Mouse (Mus musculus) neural tube, embryonic 12.5 days (tissue): ENCODE results near the gene Tmcc1. TPM values are rescaled to one million over a fixed set of nuclear protein-coding genes. Genes with fewer than 3 reads are reported as not detected.

ENCODE experiments used
- ATAC-seq: fragments of 200-750 bp; cut with Nextera tagmentation; 2 replicates; pipeline ENCODE4 v1.8.0; 2017; ENCODE audit warnings: low read depth, mild to moderate bottlenecking, moderate TSS enrichment, moderate library complexity; ENCODE audit not compliant: low FRiP score
- H3K27ac ChIP-seq: fragments of 300-500 bp; sonication (generic); 2 replicates; pipeline ENCODE4 v1.5.1; 2016
- H3K27me3 ChIP-seq: fragments of 300-500 bp; sonication (generic); replicated peaks from 2 replicates; pipeline ENCODE4 v1.6.1; 2016; ENCODE audit warnings: mild to moderate bottlenecking
- H3K36me3 ChIP-seq: fragments of 300-500 bp; sonication (generic); 2 replicates; pipeline ENCODE4 v1.6.1; 2016; ENCODE audit warnings: mild to moderate bottlenecking
- H3K4me1 ChIP-seq: fragments of 300-500 bp; sonication (generic); 2 replicates; pipeline ENCODE4 v1.6.1; 2016
- H3K4me2 ChIP-seq: fragments of 300-500 bp; sonication (generic); replicated peaks from 2 replicates; pipeline ENCODE4 v1.6.1; 2016; ENCODE audit warnings: mild to moderate bottlenecking
- H3K4me3 ChIP-seq: fragments of 300-500 bp; sonication (generic); 2 replicates; pipeline ENCODE4 v1.5.1; 2016
- H3K9ac ChIP-seq: fragments of 300-500 bp; sonication (generic); 2 replicates; pipeline ENCODE4 v1.6.1; 2016; ENCODE audit warnings: mild to moderate bottlenecking
- H3K9me3 ChIP-seq: fragments of 300-500 bp; sonication (generic); 2 replicates; pipeline ENCODE4 v1.6.1; 2016; ENCODE audit warnings: mild to moderate bottlenecking
- WGBS: fragments of 180-500 bp; shearing (Covaris S2); methylation state at CpG from one replicate; pipeline ENCODE4 v1.1.7; 2016; 5-methylcytosine and 5-hydroxymethylcytosine counted together
- polyA plus RNA-seq: library from polyadenylated mRNA; unstranded; fragments of >200 nt; fragmentation: Nextera tagmentation; extraction: Ambion mirVana; gene quantifications from 2 replicates; pipeline ENCODE4 v1.2.1, GENCODE M21; 2016

Gene Tmcc1
- polyA plus RNA-seq, 1 experiment from 2014 or later: 27.1 TPM

DNA sequence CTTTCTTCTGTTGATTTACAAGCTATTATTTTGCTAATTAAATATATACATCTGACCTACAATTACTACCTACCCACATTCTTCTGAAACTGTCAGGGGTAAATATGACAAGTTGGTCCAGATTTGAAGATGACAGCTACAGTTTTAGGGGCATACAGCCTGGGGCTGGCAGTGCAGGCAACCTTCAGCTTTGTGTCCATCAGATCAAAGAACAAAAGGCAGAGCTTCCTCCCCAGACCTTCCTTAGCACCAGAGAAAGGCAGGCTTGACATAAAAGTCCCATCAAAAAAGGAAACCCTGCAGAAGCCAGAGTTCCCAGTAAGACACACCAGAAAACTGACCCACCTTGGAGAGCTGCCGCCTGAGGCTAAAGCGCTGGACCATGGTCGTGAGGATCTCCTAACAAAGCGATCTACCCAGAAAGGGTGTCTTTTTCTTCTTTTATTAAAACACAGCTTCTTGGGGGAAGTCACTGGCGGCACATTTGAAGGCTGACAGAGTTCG lies 86.3 kb downstream of the Tmcc1 start:
- H3K27ac ChIP-seq: peak overlapping the region; percentile 1; the same call in 1 of the 2 replicates
- no peaks in the 10 kb centered on the region for H3K27me3 ChIP-seq
- no peaks in the 10 kb centered on the region for H3K36me3 ChIP-seq
- peak overlapping the region; percentile 69 for H3K9ac ChIP-seq
- peak overlapping the region; percentile 80 for H3K4me2 ChIP-seq
- peaks cover 21% of the 10 kb centered on the region for H3K4me1 ChIP-seq
- 1% methylated on average over 6 of the region's 6 CpGs for WGBS
- no peaks in the 10 kb centered on the region for H3K9me3 ChIP-seq
- ATAC-seq: peak; percentile 39
- peak overlapping the region; percentile 62 for H3K4me3 ChIP-seq

GRCm38 (mm10) chr6:116097579-116097978 lies 95.7 kb downstream of the Tmcc1 start:
- ATAC-seq: no peak
- Histone ChIP-seq H3K4me1 (no peaks in the 10 kb centered on the region), H3K4me3 (no peak overlapping the region), H3K27ac (no peak overlapping the region), H3K4me2 (no peak overlapping the region), H3K36me3 (no peaks in the 10 kb centered on the region; the same call in 1 of the 2 replicates), H3K9ac (no peak overlapping the region), H3K9me3 (no peaks in the 10 kb centered on the region), H3K27me3 (no peaks in the 10 kb centered on the region)
- WGBS: 88% methylated on average over 2 of the region's 2 CpGs

- Histone ChIP-seq H3K36me3 (no peaks in the 10 kb centered on the region), H3K4me1 (no peaks in the 10 kb centered on the region), H3K27ac (no peak overlapping the region), H3K9me3 (no peaks in the 10 kb centered on the region), H3K4me3 (no peak overlapping the region), H3K4me2 (no peak overlapping the region), H3K27me3 (no peaks in the 10 kb centered on the region), H3K9ac (no peak overlapping the region)
- ATAC-seq: no peak
Observed at GRCm38 (mm10) chr6:116089402-116089801, 103.9 kb downstream of the Tmcc1 start.

DNA sequence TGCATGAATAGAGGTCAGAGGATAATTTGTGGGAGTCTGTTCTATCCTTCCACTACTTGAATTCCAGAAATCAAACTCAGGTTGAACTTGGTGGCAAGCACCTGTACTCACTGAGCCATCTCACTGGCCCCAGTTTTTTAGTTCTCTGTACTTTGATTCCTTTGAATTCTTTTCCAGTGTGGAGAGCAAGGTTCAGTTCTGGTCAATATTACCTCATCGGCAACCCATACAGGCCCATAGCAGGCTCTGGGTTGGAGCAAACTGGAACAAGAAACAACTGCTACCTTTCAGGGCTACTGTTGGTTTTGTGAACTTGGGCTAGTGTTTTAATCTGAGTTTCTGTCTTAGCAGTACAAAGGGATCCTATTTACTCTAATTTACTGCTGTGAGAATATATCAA lies 107.2 kb downstream of the Tmcc1 start:
- no peak for ATAC-seq
- H3K36me3 ChIP-seq: no peaks in the 10 kb centered on the region
- no peak overlapping the region for H3K4me3 ChIP-seq
- no peaks in the 10 kb centered on the region for H3K4me1 ChIP-seq
- H3K27ac ChIP-seq: no peak overlapping the region
- H3K27me3 ChIP-seq: no peaks in the 10 kb centered on the region
- H3K9me3 ChIP-seq: no peaks in the 10 kb centered on the region
- H3K9ac ChIP-seq: no peak overlapping the region
- WGBS: 91% methylated on average over 1 of the region's 1 CpGs
- H3K4me2 ChIP-seq: no peak overlapping the region

DNA sequence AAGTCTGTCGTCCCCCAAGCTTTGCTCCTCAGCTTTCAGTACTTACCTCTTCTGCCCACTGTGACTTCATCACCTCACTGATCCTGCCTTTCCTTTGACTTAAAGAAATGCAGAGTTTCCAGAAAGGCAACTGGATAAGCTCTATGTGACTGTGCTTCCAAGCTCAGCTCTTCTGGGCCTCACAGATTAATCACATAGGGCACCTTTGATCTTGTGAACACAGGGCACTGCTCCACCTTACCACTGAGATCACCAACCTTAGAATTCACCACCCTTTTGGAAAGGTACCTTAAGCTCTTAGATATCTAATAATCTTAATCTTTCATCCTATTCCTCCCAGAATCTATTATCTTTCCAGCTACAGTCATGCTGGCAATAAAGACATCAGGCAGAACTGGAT lies 111.0 kb downstream of the Tmcc1 start:
- Histone ChIP-seq H3K9me3 (no peaks in the 10 kb centered on the region), H3K4me2 (no peak overlapping the region), H3K36me3 (no peaks in the 10 kb centered on the region), H3K9ac (no peak overlapping the region), H3K4me3 (no peak overlapping the region), H3K27ac (no peak overlapping the region), H3K27me3 (no peaks in the 10 kb centered on the region), H3K4me1 (no peaks in the 10 kb centered on the region)
- no peak for ATAC-seq
- 65% methylated on average over 1 of the region's 1 CpGs for WGBS

DNA sequence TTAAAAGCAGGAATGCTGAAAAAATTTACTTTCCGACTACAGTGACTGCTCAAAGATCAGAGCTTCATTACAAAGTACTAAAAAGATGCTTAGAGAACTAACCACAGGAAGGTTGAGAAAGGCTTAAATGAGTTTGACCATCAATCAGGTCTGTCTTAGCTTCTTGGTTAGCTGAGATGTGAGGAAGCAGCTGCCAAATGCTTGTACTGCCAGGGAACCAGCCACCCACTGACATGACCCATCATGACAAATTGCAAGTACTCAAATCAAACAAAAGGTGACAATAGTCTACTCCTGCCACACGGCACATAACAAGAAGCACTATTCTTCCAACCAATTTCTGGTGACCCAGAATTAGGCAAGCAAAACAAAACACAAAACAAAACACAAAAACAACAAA lies 111.9 kb downstream of the Tmcc1 start:
- H3K36me3 ChIP-seq: no peaks in the 10 kb centered on the region
- no peaks in the 10 kb centered on the region for H3K27me3 ChIP-seq
- no peak overlapping the region for H3K27ac ChIP-seq
- no peaks in the 10 kb centered on the region for H3K4me1 ChIP-seq
- WGBS: 35% methylated on average over 2 of the region's 2 CpGs
- H3K4me2 ChIP-seq: no peak overlapping the region
- no peak overlapping the region for H3K4me3 ChIP-seq
- H3K9me3 ChIP-seq: no peaks in the 10 kb centered on the region
- no peak for ATAC-seq
- H3K9ac ChIP-seq: no peak overlapping the region

DNA sequence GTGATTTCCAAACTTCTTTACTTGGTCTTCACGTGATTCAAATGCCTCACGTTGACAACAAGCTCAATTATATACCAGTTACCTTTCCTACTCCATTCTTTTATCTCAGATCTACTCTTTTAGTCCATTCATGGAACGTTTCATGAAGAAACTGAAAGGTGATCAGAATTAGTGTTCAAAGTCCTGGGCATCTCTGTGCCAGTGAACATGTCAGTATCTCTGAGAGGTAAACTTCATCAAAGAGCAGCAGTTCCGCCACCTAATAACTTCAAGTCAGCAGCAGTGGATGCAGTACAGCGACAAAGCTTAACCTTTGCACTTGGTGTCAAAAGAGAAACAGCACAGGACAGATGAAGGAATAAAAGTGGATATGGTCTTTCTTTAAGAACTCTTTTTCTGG lies 112.5 kb downstream of the Tmcc1 start:
- H3K4me1 ChIP-seq: no peaks in the 10 kb centered on the region
- H3K4me3 ChIP-seq: no peak overlapping the region
- no peaks in the 10 kb centered on the region for H3K27me3 ChIP-seq
- no peak overlapping the region for H3K4me2 ChIP-seq
- no peaks in the 10 kb centered on the region for H3K9me3 ChIP-seq
- ATAC-seq: no peak
- WGBS: 88% methylated on average over 5 of the region's 5 CpGs
- no peak overlapping the region for H3K9ac ChIP-seq
- no peaks in the 10 kb centered on the region for H3K36me3 ChIP-seq
- no peak overlapping the region for H3K27ac ChIP-seq

GRCm38 (mm10) chr6:116077608-116078007 lies 115.7 kb downstream of the Tmcc1 start:
- Histone ChIP-seq H3K4me3 (no peak overlapping the region), H3K4me2 (no peak overlapping the region), H3K27me3 (no peaks in the 10 kb centered on the region), H3K27ac (no peak overlapping the region), H3K9me3 (no peaks in the 10 kb centered on the region), H3K36me3 (no peaks in the 10 kb centered on the region), H3K4me1 (peaks cover 5% of the 10 kb centered on the region), H3K9ac (no peak overlapping the region)
- ATAC-seq: no peak
- WGBS: 74% methylated on average over 3 of the region's 3 CpGs

GRCm38 (mm10) chr6:116074892-116075291 lies 118.4 kb downstream of the Tmcc1 start:
- Histone ChIP-seq H3K27ac (no peak overlapping the region), H3K4me1 (peaks cover 8% of the 10 kb centered on the region), H3K4me3 (no peak overlapping the region), H3K9me3 (no peaks in the 10 kb centered on the region), H3K9ac (no peak overlapping the region), H3K36me3 (no peaks in the 10 kb centered on the region), H3K4me2 (no peak overlapping the region), H3K27me3 (no peaks in the 10 kb centered on the region)
- ATAC-seq: no peak

GRCm38 (mm10) chr6:116073610-116074009 lies 119.7 kb downstream of the Tmcc1 start:
- H3K9ac ChIP-seq: no peak overlapping the region
- H3K27ac ChIP-seq: no peak overlapping the region
- no peaks in the 10 kb centered on the region for H3K36me3 ChIP-seq
- peaks cover 8% of the 10 kb centered on the region for H3K4me1 ChIP-seq
- H3K4me3 ChIP-seq: no peak overlapping the region
- no peak overlapping the region for H3K4me2 ChIP-seq
- 90% methylated on average over 4 of the region's 4 CpGs for WGBS
- ATAC-seq: no peak
- no peaks in the 10 kb centered on the region for H3K9me3 ChIP-seq
- H3K27me3 ChIP-seq: no peaks in the 10 kb centered on the region

DNA sequence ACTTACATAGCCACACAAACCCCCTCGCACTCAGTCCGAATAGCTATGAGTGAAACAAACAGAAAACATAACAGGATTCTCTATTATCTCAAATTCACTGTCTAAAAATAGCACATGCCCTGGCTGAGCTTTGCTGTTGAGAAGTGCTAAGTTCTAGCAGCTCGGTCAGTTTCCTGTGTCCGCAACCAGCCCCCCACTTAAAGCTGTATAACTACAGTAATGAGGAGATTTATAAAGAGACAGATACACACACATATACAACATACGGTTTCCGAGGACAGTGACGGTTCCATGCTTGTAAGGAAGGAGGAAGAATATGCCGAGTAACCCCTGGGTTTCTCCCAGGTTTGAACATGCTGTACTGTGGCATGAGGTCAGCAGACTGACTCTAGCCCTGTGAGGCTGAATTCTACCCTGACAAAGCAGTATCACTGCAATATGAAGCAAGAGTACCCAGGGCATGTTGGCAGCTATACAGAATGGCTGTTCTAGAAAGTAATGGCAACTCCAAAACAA lies 120.5 kb downstream of the Tmcc1 start:
- Histone ChIP-seq H3K4me1 (peaks cover 8% of the 10 kb centered on the region), H3K9ac (no peak overlapping the region), H3K36me3 (no peaks in the 10 kb centered on the region), H3K9me3 (no peaks in the 10 kb centered on the region), H3K4me3 (no peak overlapping the region), H3K4me2 (no peak overlapping the region), H3K27me3 (no peaks in the 10 kb centered on the region), H3K27ac (no peak overlapping the region)
- ATAC-seq: no peak
- WGBS: 77% methylated on average over 8 of the region's 8 CpGs

DNA sequence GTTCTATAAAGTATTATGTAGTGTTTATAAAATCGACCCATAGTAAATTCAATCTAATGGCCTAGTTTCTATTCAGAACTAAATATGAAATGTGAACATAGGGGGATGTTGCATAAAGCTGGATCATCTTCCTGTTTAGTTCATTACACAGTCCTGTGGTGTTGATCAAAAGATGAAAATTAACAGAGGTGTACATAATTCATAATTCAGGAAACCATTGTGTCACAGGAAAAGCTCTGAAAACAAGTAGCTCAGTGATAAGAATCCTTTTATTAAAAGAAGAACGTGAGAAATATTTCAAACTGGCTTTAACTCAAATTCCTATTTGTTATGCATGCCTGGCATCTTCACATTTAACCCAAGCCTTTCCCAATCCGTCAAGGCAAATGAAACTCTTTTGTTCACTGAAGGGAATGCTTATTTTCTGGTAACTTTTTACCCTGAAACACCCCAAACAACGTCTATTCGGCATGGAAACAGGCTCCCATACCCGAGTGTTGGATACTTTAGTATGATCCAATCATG lies 121.0 kb downstream of the Tmcc1 start:
- Histone ChIP-seq H3K27ac (no peak overlapping the region), H3K4me2 (no peak overlapping the region)

GRCm38 (mm10) chr6:116071781-116072180 lies 121.5 kb downstream of the Tmcc1 start:
- Histone ChIP-seq H3K27me3 (no peaks in the 10 kb centered on the region), H3K36me3 (no peaks in the 10 kb centered on the region), H3K9me3 (no peaks in the 10 kb centered on the region), H3K4me3 (no peak overlapping the region), H3K4me2 (no peak overlapping the region), H3K4me1 (peaks cover 11% of the 10 kb centered on the region), H3K27ac (no peak overlapping the region), H3K9ac (no peak overlapping the region)
- WGBS: 92% methylated on average over 2 of the region's 2 CpGs
- no peak for ATAC-seq

More for the DNA sequence above, 121.0 kb downstream of the Tmcc1 start:
- Histone ChIP-seq H3K9ac (no peak overlapping the region), H3K9me3 (no peaks in the 10 kb centered on the region), H3K36me3 (no peaks in the 10 kb centered on the region), H3K4me1 (peaks cover 11% of the 10 kb centered on the region), H3K27me3 (no peaks in the 10 kb centered on the region), H3K4me3 (no peak overlapping the region)
- WGBS: 48% methylated on average over 6 of the region's 6 CpGs
- ATAC-seq: no peak
